Mouse (Mus musculus) hindbrain, embryonic 12.5 days (tissue): ENCODE results near the gene Ildr2. TPM values are rescaled to one million over a fixed set of nuclear protein-coding genes. Genes with fewer than 3 reads are reported as not detected.

ENCODE experiments used
- ATAC-seq: fragments of 200-750 bp; cut with Nextera tagmentation; 2 replicates; pipeline ENCODE4 v1.8.0; 2017; ENCODE audit warnings: moderate TSS enrichment; ENCODE audit not compliant: low FRiP score
- H3K27ac ChIP-seq: fragments of 300-500 bp; sonication (generic); 2 replicates; pipeline ENCODE4 v1.5.1; 2016; ENCODE audit warnings: mild to moderate bottlenecking
- H3K27me3 ChIP-seq: fragments of 300-500 bp; sonication (generic); 2 replicates; pipeline ENCODE4 v1.6.1; 2016; ENCODE audit warnings: mild to moderate bottlenecking
- H3K36me3 ChIP-seq: fragments of 300-500 bp; sonication (generic); 2 replicates; pipeline ENCODE4 v1.6.1; 2016; ENCODE audit warnings: mild to moderate bottlenecking
- H3K4me1 ChIP-seq: fragments of 300-500 bp; sonication (generic); 2 replicates; pipeline ENCODE4 v1.6.1; 2016
- H3K4me2 ChIP-seq: fragments of 300-500 bp; sonication (generic); replicated peaks from 2 replicates; pipeline ENCODE4 v1.6.1; 2016; ENCODE audit warnings: mild to moderate bottlenecking
- H3K4me3 ChIP-seq: fragments of 300-500 bp; sonication (generic); 2 replicates; pipeline ENCODE4 v1.5.1; 2016; ENCODE audit warnings: mild to moderate bottlenecking
- H3K9ac ChIP-seq: fragments of 300-500 bp; sonication (generic); 2 replicates; pipeline ENCODE4 v1.6.1; 2016; ENCODE audit warnings: mild to moderate bottlenecking, moderate library complexity
- H3K9me3 ChIP-seq: fragments of 300-500 bp; sonication (generic); replicated peaks from 2 replicates; pipeline ENCODE4 v1.6.1; 2016; ENCODE audit warnings: mild to moderate bottlenecking
- WGBS: fragments of 180-500 bp; shearing (Covaris S2); methylation state at CpG from one replicate; pipeline ENCODE4 v1.1.7; 2016; 5-methylcytosine and 5-hydroxymethylcytosine counted together
- polyA plus RNA-seq: library from polyadenylated mRNA; unstranded; fragments of >200 nt; fragmentation: Nextera tagmentation; extraction: Ambion mirVana; gene quantifications from 2 replicates; pipeline ENCODE4 v1.2.1, GENCODE M21; 2016

The Ildr2 gene
- polyA plus RNA-seq, 1 experiment from 2014 or later: 6.5 TPM

DNA sequence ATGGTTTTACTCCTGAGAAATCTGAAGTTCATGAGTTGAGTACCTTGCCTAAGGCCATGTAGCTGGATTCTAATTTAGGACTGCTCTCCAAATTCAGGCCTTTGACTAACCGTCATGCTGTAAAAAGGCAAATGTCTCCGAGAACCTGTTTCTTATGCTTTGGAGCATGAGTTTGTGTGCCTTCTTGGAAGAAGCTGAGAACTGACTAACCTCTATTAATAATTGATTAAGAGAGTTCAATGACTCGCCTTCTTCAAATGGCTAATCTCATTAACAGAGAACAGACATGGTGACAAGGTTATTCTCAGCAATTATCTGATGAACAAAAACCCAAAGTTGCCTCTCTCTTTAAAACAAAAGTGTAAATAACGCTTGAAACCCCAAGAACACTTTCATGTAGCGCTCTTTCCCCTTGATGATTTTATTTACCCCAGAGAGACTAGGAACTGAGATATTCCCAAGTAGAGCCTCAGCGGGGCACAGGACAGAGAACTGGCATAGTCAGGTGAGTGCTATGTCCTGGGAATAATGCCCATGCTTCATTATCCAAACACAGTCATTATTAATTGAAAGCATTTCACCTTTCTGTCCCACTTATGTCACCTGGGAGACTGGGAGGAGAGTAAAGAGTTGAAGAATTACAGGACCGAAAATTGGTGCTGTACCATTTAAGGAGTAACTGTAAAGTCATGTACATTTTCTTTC lies 12.2 kb downstream of the Ildr2 start:
- Histone ChIP-seq H3K4me3 (no peak overlapping the region), H3K36me3 (peaks cover 15% of the 10 kb centered on the region; the same call in 1 of the 2 replicates), H3K4me2 (no peak overlapping the region), H3K4me1 (no peaks in the 10 kb centered on the region), H3K27ac (no peak overlapping the region), H3K27me3 (no peaks in the 10 kb centered on the region), H3K9ac (no peak overlapping the region), H3K9me3 (no peaks in the 10 kb centered on the region)
- no peak for ATAC-seq
- 82% methylated on average over 7 of the region's 7 CpGs for WGBS

GRCm38 (mm10) chr1:166266918-166267317 lies 13.0 kb downstream of the Ildr2 start:
- WGBS: 94% methylated on average over 9 of the region's 9 CpGs
- H3K4me2 ChIP-seq: no peak overlapping the region
- H3K27me3 ChIP-seq: no peaks in the 10 kb centered on the region
- H3K9me3 ChIP-seq: no peaks in the 10 kb centered on the region
- H3K9ac ChIP-seq: no peak overlapping the region
- no peak overlapping the region for H3K4me3 ChIP-seq
- H3K4me1 ChIP-seq: no peaks in the 10 kb centered on the region
- peaks cover 15% of the 10 kb centered on the region; the same call in 1 of the 2 replicates for H3K36me3 ChIP-seq
- no peak overlapping the region for H3K27ac ChIP-seq
- no peak for ATAC-seq

DNA sequence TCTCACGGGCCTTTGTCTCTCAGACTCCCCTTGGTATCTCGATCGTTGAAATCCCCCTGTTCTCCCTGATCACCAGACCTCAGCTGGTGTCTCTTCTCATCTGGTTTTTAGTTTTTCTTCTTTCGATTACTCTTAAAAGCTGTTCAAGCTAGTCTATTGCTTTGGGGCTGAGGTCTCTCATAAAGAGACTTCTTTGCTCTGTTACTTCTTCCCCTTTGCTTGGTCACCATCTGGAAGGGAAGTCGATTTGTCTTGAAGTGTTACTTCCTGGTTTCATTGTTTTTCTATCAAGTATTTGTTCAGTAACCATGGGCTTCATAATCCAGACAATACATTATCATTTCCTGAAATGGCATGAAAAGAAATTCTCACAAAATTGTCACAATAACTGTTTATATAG lies 14.3 kb downstream of the Ildr2 start:
- Histone ChIP-seq H3K9ac (no peak overlapping the region), H3K4me3 (no peak overlapping the region), H3K4me2 (no peak overlapping the region), H3K4me1 (no peaks in the 10 kb centered on the region), H3K9me3 (no peaks in the 10 kb centered on the region), H3K27me3 (no peaks in the 10 kb centered on the region), H3K36me3 (peaks cover 18% of the 10 kb centered on the region; the same call in 1 of the 2 replicates), H3K27ac (no peak overlapping the region)
- ATAC-seq: no peak
- 95% methylated on average over 5 of the region's 5 CpGs for WGBS

DNA sequence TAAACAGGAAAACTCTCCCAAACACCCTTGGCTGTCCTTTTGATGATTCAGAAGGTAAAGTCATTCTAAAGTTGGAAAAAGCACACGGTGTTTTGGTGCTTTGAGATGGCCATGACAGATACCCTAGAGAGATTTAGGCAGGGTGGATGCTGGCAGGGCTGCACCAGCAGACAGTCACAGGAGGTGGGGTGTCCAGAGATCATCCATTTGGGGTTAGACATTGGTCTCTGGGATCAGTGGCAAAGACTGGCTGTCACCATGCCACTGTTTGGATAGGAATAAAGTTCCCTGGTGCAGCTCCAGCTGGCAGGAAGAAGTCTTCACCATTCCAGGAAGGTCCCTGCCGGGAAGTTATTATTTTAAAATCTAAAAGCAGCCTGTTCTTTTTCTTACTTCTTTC lies 24.8 kb downstream of the Ildr2 start:
- H3K4me2 ChIP-seq: no peak overlapping the region
- no peak overlapping the region for H3K9ac ChIP-seq
- WGBS: 13% methylated on average over 2 of the region's 2 CpGs
- no peaks in the 10 kb centered on the region for H3K36me3 ChIP-seq
- peaks cover 56% of the 10 kb centered on the region for H3K4me1 ChIP-seq
- no peaks in the 10 kb centered on the region for H3K27me3 ChIP-seq
- ATAC-seq: no peak
- H3K27ac ChIP-seq: peak overlapping the region; percentile 86
- no peaks in the 10 kb centered on the region for H3K9me3 ChIP-seq
- no peak overlapping the region for H3K4me3 ChIP-seq

GRCm38 (mm10) chr1:166279580-166280206 lies 25.8 kb downstream of the Ildr2 start:
- ATAC-seq: peak; percentile 33
- Histone ChIP-seq H3K9ac (peak overlapping the region; percentile 27; the same call in 1 of the 2 replicates), H3K4me3 (no peak overlapping the region), H3K4me1 (peaks cover 64% of the 10 kb centered on the region), H3K27me3 (no peaks in the 10 kb centered on the region), H3K4me2 (peak overlapping the region; percentile 39), H3K36me3 (no peaks in the 10 kb centered on the region), H3K9me3 (no peaks in the 10 kb centered on the region), H3K27ac (peak overlapping the region; percentile 86)
- WGBS: 21% methylated on average over 9 of the region's 9 CpGs

- no peaks in the 10 kb centered on the region for H3K36me3 ChIP-seq
- H3K27me3 ChIP-seq: no peaks in the 10 kb centered on the region
- peaks cover 64% of the 10 kb centered on the region for H3K4me1 ChIP-seq
- peak overlapping the region; percentile 39 for H3K4me2 ChIP-seq
- no peak overlapping the region for H3K9ac ChIP-seq
- H3K27ac ChIP-seq: peak overlapping the region; percentile 86
- H3K4me3 ChIP-seq: no peak overlapping the region
- peak; percentile 65 for ATAC-seq
- WGBS: 0% methylated on average over 1 of the region's 1 CpGs
- no peaks in the 10 kb centered on the region for H3K9me3 ChIP-seq
These were observed 26.6 kb downstream of the Ildr2 start for GRCm38 (mm10) chr1:166280566-166280965.

DNA sequence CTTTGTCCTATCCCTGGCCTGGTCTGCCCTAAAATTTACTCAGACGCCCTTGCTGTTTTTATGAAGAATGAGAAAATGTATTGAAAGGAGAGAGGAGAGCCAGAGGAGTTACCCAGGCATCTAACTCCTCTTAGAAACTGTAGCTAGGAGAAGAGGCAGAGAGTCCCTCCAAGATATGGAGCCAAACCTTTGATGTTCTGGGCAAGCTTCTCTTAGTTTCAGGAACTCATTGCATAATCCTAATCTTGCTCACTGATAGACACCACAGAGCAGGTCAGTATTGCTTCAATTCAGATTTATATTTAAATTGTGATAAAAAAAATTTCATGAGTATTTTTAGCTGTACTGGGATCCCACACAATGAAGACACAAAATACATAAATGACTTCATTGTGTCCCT lies 27.3 kb downstream of the Ildr2 start:
- peak overlapping the region; percentile 31 for H3K4me2 ChIP-seq
- peaks cover 64% of the 10 kb centered on the region for H3K4me1 ChIP-seq
- no peaks in the 10 kb centered on the region for H3K27me3 ChIP-seq
- no peaks in the 10 kb centered on the region for H3K9me3 ChIP-seq
- WGBS: 26% methylated on average over 1 of the region's 1 CpGs
- H3K4me3 ChIP-seq: no peak overlapping the region
- ATAC-seq: no peak
- H3K27ac ChIP-seq: peak overlapping the region; percentile 85
- H3K36me3 ChIP-seq: no peaks in the 10 kb centered on the region
- H3K9ac ChIP-seq: no peak overlapping the region

GRCm38 (mm10) chr1:166281836-166282235 lies 27.9 kb downstream of the Ildr2 start:
- ATAC-seq: no peak
- WGBS: 28% methylated on average over 3 of the region's 3 CpGs
- Histone ChIP-seq H3K27me3 (no peaks in the 10 kb centered on the region), H3K27ac (peak overlapping the region; percentile 68), H3K4me2 (peak overlapping the region; percentile 51; the same call in 1 of the 2 replicates), H3K9ac (no peak overlapping the region), H3K36me3 (no peaks in the 10 kb centered on the region), H3K9me3 (no peaks in the 10 kb centered on the region), H3K4me1 (peaks cover 67% of the 10 kb centered on the region), H3K4me3 (no peak overlapping the region)

DNA sequence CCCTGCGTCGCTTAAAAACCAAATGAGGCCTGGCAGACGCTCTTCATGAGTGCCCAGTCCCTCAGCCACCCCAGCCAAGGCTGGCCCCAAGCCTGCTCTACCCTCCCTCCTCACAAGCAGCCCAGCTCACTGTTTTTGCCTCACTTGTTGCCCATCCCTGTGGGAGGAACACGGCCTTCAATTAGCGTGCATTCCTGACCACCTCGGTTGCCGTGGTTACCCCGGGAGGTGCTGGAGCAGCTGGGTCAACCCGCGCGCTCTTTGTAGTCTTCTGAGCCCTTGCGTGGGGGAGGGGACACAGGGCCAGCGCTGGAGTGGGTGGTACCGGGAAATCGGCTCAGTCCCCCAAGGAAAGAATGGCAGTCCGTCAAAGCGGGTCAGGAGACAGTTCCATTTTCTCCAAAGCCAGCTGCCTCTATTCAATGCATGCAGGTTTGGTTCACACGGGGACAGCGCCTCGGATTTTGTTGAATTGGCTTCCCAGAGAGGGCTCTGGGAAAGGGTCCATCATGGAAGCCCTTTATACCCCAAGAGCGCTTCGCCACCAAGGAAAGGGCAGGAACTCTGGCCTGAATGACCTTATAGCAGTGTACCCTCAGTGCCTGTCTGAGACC lies 28.8 kb downstream of the Ildr2 start:
- Histone ChIP-seq H3K4me3 (peak overlapping the region; percentile 15), H3K9ac (peak overlapping the region; percentile 3; the same call in 1 of the 2 replicates), H3K4me1 (peaks cover 75% of the 10 kb centered on the region), H3K27ac (peak overlapping the region; percentile 68), H3K4me2 (peak overlapping the region; percentile 51), H3K36me3 (no peaks in the 10 kb centered on the region), H3K27me3 (no peaks in the 10 kb centered on the region), H3K9me3 (no peaks in the 10 kb centered on the region)
- peak; percentile 94 for ATAC-seq
- WGBS: 2% methylated on average over 22 of the region's 22 CpGs

DNA sequence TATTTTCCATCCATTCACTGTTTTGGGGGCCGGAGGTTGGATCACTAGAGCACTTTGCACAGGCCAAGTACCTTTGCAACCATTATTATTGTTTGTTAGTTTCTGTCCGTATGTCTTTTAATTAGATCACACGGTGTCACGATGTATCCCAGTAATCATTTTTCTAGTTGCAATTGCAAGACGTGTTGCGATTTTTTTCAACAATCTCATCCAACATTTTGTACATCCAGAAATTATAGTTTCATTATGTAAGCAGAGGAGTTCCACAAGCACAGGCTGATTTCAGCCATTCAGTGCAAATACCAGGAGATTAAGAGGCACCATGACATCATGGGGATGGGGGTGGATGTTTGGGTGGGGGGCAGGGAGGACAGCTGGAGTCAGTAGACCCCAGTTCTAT lies 29.5 kb downstream of the Ildr2 start:
- Histone ChIP-seq H3K27ac (peak overlapping the region; percentile 68), H3K4me3 (no peak overlapping the region), H3K9me3 (no peaks in the 10 kb centered on the region), H3K9ac (no peak overlapping the region), H3K4me2 (peak overlapping the region; percentile 51; the same call in 1 of the 2 replicates), H3K36me3 (no peaks in the 10 kb centered on the region), H3K4me1 (peaks cover 70% of the 10 kb centered on the region), H3K27me3 (no peaks in the 10 kb centered on the region)
- ATAC-seq: no peak
- 63% methylated on average over 6 of the region's 6 CpGs for WGBS

DNA sequence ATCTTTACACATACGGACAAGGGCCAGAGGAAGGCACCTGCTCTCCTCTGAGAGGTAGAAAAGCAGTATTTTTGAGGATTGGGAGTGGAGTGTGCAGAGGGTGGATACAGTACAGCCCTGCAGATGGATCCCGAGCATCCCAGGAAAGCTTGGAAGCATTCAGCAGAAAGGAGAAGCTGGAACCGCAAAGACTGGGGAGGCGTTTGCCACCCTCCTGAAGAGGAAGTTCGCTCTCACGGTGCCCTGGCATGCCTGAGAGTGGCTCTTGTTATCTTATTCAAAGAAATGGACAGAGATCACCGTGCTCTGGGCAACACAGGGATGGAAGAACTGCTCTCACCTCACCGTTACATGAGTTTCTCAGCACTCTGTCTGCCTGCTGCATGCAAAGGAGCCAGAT lies 30.5 kb downstream of the Ildr2 start:
- Histone ChIP-seq H3K4me1 (peaks cover 61% of the 10 kb centered on the region), H3K9me3 (no peaks in the 10 kb centered on the region), H3K9ac (no peak overlapping the region), H3K27ac (no peak overlapping the region), H3K27me3 (no peaks in the 10 kb centered on the region), H3K36me3 (no peaks in the 10 kb centered on the region), H3K4me2 (no peak overlapping the region), H3K4me3 (no peak overlapping the region)
- 65% methylated on average over 8 of the region's 8 CpGs for WGBS
- no peak for ATAC-seq

- H3K36me3 ChIP-seq: no peaks in the 10 kb centered on the region
- H3K9me3 ChIP-seq: no peaks in the 10 kb centered on the region
- no peak overlapping the region for H3K4me3 ChIP-seq
- H3K9ac ChIP-seq: no peak overlapping the region
- peak overlapping the region; percentile 46 for H3K27ac ChIP-seq
- peaks cover 43% of the 10 kb centered on the region for H3K4me1 ChIP-seq
- H3K27me3 ChIP-seq: no peaks in the 10 kb centered on the region
- no peak overlapping the region for H3K4me2 ChIP-seq
- WGBS: 74% methylated on average over 9 of the region's 9 CpGs
- ATAC-seq: no peak
These were observed 32.3 kb downstream of the Ildr2 start for GRCm38 (mm10) chr1:166286231-166286630.
